Mouse (Mus musculus) heart, embryonic 13.5 days (tissue): Measurements from ENCODE around the gene Stim2. TPM values are rescaled to one million over a fixed set of nuclear protein-coding genes. Genes with fewer than 3 reads are reported as not detected.

Experiments
- polyA plus RNA-seq: library from polyadenylated mRNA; unstranded; fragments of >200 nt; fragmentation: Nextera tagmentation; extraction: Ambion mirVana; gene quantifications from 2 replicates; pipeline ENCODE4 v1.2.1, GENCODE M21; 2015

Stim2 gene
- polyA plus RNA-seq, 1 experiment from 2014 or later = 12.2 TPM

Other genes starting within 250 kb of the Stim2 start
- gene Tbc1d19, start 188.9 kb upstream of the Stim2 start, polyA plus RNA-seq = 28.5 and 28.7 TPM in 2 replicates